Mouse (Mus musculus): ENCODE results near the gene Zfp626. TPM values are rescaled to one million over a fixed set of nuclear protein-coding genes. Genes with fewer than 3 reads are reported as not detected.

The Zfp626 gene
- total RNA-seq (2023): 2.7 and 4.9 TPM in 2 replicates

DNA sequence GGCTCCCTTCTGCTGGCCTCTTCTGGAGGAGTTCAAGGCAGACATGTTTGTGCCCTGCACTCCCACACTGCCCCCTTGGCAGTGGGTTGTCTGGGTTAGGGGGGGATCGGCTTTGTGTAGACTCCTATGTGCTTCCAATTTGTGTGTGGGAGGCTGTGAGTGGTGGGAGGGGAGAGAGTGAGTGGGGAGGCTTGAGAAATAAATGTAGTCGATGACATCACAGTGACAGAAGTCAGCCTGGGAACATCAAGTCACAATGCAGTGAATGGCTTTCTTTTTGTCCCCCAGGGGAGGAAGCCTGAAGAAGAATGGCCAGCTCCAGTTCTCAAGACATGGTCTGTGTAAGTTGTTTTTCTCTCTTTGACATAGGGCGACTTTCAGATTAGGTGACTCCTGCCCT, at the start of gene Zfp626:
TSS of gene Zfp626 (plus strand) at position 301 of the 400 bp plus-strand sequence.

GRCm38 (mm10) chr7:27838323-27839249, 31.6 kb downstream of the Zfp626 start, which contains the start of gene Zfp59:
Zfp59 (plus strand) TSS chr7:27838607.

DNA sequence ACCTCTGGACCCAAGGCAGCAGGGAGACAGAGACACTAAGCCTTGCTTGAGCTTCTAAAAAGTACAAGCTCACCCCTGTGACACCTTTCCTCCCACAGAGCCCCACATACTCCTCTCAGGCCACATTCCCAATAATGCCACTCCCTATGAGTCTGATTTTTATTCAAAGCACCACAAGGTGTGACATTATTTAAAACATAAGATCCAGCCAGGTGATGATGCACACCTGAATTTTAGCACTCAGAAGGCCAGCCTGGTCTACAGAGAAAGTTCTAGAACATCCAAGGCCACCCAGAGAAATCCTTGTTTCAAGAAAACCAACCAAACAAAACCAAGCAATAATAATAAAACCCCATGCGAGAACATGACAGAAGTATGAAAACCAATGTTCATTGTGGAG, 50.2 kb downstream of the Zfp626 start, which contains the start of gene Zfp607a:
TSS of gene Zfp607a (plus strand) at position 301 of the 400 bp plus-strand sequence.

Other genes starting within 250 kb of the Zfp626 start
- 126 and 159 TPM in 2 replicates for gene Akt2, start 215.6 kb upstream of the Zfp626 start, total RNA-seq (2023)
- gene Ttc9b, start 153.3 kb upstream of the Zfp626 start, total RNA-seq (2023): not detected in 2 replicates
- 3.6 and 5.3 TPM in 2 replicates for gene Map3k10, start 132.6 kb upstream of the Zfp626 start, total RNA-seq (2023)
- gene Zfp607b, start 117.9 kb upstream of the Zfp626 start, total RNA-seq (2023): 0.09 and 0.20 TPM in 2 replicates
- gene Zfp60, start 75.8 kb upstream of the Zfp626 start, total RNA-seq (2023): 1.9 and 2.9 TPM in 2 replicates
- gene Zfp59, start 31.4 kb downstream of the Zfp626 start, total RNA-seq (2023): 0.25 and 0.73 TPM in 2 replicates
- gene Zfp607a, start 50.3 kb downstream of the Zfp626 start, total RNA-seq (2023): 2.1 and 3.2 TPM in 2 replicates
- 1.3 and 2.2 TPM in 2 replicates for gene Zfp974, start 122.3 kb downstream of the Zfp626 start, total RNA-seq (2023)
- gene Zfp780b, start 172.0 kb downstream of the Zfp626 start, total RNA-seq (2023): 2.6 and 2.8 TPM in 2 replicates
- gene Zfp850, start 206.9 kb downstream of the Zfp626 start, total RNA-seq (2023): 1.0 and 1.8 TPM in 2 replicates
- gene Psmc4, start 242.9 kb downstream of the Zfp626 start, total RNA-seq (2023): 66.2 and 72.8 TPM in 2 replicates